Mouse (Mus musculus) stomach, postnatal 0 days (tissue): ENCODE measurements around the gene Tpp1. TPM values are rescaled to one million over a fixed set of nuclear protein-coding genes. Genes with fewer than 3 reads are reported as not detected.

ENCODE experiments used
- ATAC-seq: fragments of 200-750 bp; cut with Nextera tagmentation; 2 replicates; pipeline ENCODE4 v1.8.0; 2017; ENCODE audit not compliant: low FRiP score, low TSS enrichment
- DNase-seq: peaks from one replicate; pipeline ENCODE4 v3.0.0-alpha.2; 2016; ENCODE audit warnings: low spot score
- H3K27ac ChIP-seq: fragments of 300-500 bp; sonication (generic); replicated peaks from 2 replicates; pipeline ENCODE4 v1.5.1; 2014; ENCODE audit warnings: mild to moderate bottlenecking, control low read depth
- H3K27me3 ChIP-seq: fragments of 300-500 bp; sonication (generic); 2 replicates; pipeline ENCODE4 v1.6.1; 2014; ENCODE audit warnings: low read length; ENCODE audit not compliant: control insufficient read depth, insufficient read depth
- H3K36me3 ChIP-seq: fragments of 300-500 bp; sonication (generic); 2 replicates; pipeline ENCODE4 v1.6.1; 2014; ENCODE audit warnings: low read length, mixed read lengths; ENCODE audit not compliant: control insufficient read depth, insufficient read depth
- H3K4me1 ChIP-seq: fragments of 300-500 bp; sonication (generic); replicated peaks from 2 replicates; pipeline ENCODE4 v1.6.1; 2014; ENCODE audit warnings: antibody characterized with exemption; ENCODE audit not compliant: control insufficient read depth, insufficient read depth
- H3K4me2 ChIP-seq: fragments of 300-500 bp; sonication (generic); replicated peaks from 2 replicates; pipeline ENCODE4 v1.6.1; 2014; ENCODE audit warnings: low read depth, mild to moderate bottlenecking, control low read depth, moderate library complexity
- H3K4me3 ChIP-seq: fragments of 300-500 bp; sonication (generic); 2 replicates; pipeline ENCODE4 v1.5.1; 2014; ENCODE audit warnings: low read depth, low read length, control low read depth
- H3K9ac ChIP-seq: fragments of 300-500 bp; sonication (generic); 2 replicates; pipeline ENCODE4 v1.6.1; 2014; ENCODE audit warnings: mild to moderate bottlenecking, low read length, control low read depth, mixed read lengths
- H3K9me3 ChIP-seq: fragments of 300-500 bp; sonication (generic); 2 replicates; pipeline ENCODE4 v1.6.1; 2016; ENCODE audit warnings: low read length; ENCODE audit not compliant: control insufficient read depth
- CTCF ChIP-seq: IDR thresholded peaks from 2 replicates; pipeline ENCODE4 v1.5.1; 2016; ENCODE audit warnings: antibody characterized with exemption, low read depth, mild to moderate bottlenecking, moderate library complexity
- EP300 ChIP-seq: optimal IDR thresholded peaks from 2 replicates; pipeline ENCODE3; 2016; ENCODE audit warnings: antibody characterized with exemption
- WGBS: fragments of 180-500 bp; shearing (Covaris S2); extraction: QIAGEN DNeasy Blood & Tissue Kit; methylation state at CpG from one replicate; pipeline ENCODE4 v1.1.7; 2014; 5-methylcytosine and 5-hydroxymethylcytosine counted together
- polyA plus RNA-seq: library from polyadenylated mRNA; unstranded; fragments of >200 nt; fragmentation: Nextera tagmentation; extraction: Ambion mirVana; gene quantifications from 2 replicates; pipeline ENCODE4 v1.2.1, GENCODE M21; 2015

The Tpp1 gene
- polyA plus RNA-seq, 1 experiment from 2014 or later, result 46.1 TPM

DNA sequence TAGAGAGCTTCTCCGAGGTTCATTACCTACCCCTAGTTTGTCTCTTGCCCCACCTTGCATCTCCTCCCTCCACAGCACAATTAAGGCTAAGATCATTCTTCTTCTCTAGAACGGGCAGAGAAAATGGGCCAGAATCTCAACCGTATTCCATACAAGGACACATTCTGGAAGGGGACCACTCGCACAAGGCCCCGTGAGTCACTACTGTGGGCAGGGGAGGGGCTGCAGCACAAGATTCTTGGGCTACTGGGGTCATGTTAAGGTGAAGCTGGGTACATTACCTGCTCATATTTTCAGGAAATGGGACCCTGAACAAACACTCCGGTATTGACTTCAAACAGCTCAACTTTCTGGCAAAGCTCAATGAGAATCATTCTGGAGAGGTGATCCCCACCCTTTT lies 11.2 kb downstream of the Tpp1 start:
- ATAC-seq (no peak), DNase-seq (peak; percentile 13)
- Histone ChIP-seq H3K9ac (no peak overlapping the region), H3K36me3 (peaks cover 15% of the 10 kb centered on the region; the same call in 1 of the 2 replicates), H3K27me3 (no peaks in the 10 kb centered on the region), H3K4me2 (no peak overlapping the region), H3K27ac (0 out of 2 replicates have a peak overlapping the region, but pooled peaks have one; percentile 30), H3K9me3 (no peaks in the 10 kb centered on the region), H3K4me1 (no peaks in the 10 kb centered on the region), H3K4me3 (no peak overlapping the region)
- 62% methylated on average over 6 of the region's 6 CpGs for WGBS
- TF ChIP-seq CTCF, result no peak
- TF ChIP-seq EP300, result no peak

DNA sequence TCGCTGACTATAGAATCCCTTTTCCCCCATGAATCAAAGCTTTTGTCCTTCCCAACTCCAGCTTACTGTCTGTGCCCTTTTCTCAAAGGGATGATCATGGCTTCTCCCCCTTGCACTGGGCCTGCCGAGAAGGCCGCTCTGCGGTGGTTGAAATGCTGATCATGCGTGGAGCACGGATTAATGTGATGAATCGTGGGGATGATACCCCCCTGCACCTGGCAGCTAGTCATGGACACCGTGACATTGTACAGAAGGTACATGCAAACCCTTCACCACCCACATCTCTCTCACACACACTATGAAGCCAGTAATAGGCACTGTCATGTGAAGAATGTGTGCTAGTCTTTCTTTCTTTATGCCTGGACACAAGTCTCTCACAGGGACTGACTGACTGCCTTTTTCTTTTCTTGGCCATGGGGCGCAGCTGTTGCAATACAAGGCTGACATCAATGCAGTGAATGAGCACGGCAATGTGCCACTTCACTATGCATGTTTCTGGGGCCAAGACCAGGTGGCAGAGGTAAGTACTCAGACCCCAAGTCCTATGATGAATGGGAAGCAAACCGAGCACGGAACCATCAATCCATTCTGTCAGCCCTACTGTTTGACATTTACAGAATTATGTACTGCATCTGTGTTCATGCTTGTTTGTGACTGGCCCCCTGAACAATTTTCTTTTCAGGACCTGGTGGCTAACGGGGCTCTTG lies 11.8 kb downstream of the Tpp1 start:
- ATAC-seq (no peak), DNase-seq (no peak)
- Histone ChIP-seq H3K36me3 (peaks cover 15% of the 10 kb centered on the region; the same call in 1 of the 2 replicates), H3K9ac (no peak overlapping the region), H3K27ac (peak overlapping the region; percentile 67), H3K4me1 (no peaks in the 10 kb centered on the region), H3K4me3 (no peak overlapping the region), H3K27me3 (no peaks in the 10 kb centered on the region), H3K9me3 (no peaks in the 10 kb centered on the region), H3K4me2 (no peak overlapping the region)
- 82% methylated on average over 13 of the region's 13 CpGs for WGBS
- no peak for TF ChIP-seq EP300
- no peak for TF ChIP-seq CTCF

DNA sequence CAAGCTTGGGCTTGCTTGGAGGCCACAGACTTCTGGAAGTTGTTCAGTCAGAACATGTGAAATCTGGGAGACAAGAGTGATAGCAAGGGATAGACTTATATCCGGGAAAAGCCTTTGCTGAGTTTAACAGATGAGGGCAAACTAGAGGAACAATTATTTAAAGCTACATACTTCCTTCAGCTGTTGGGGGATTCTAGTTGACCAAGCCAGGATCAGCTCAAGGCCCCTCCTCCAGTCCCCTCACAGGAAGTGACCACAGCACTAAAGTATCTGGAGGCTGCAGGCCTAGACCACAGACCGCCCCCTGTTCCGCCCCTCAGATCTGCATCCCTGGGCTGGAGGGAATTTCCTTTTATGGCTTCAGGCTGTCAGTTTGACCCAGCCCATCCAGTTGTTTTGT lies 13.1 kb downstream of the Tpp1 start:
- Histone ChIP-seq H3K9ac (peak overlapping the region; percentile 96), H3K27me3 (no peaks in the 10 kb centered on the region), H3K9me3 (no peaks in the 10 kb centered on the region), H3K4me1 (no peaks in the 10 kb centered on the region), H3K4me2 (peak overlapping the region; percentile 84), H3K27ac (peak overlapping the region; percentile 95), H3K36me3 (peaks cover 15% of the 10 kb centered on the region; the same call in 1 of the 2 replicates), H3K4me3 (peak overlapping the region; percentile 94)
- TF ChIP-seq CTCF (peak; percentile 22; the same call in 1 of the 2 replicates), EP300 (peak; percentile 26)
- WGBS, result 12% methylated on average over 3 of the region's 3 CpGs
- DNase-seq (peak; percentile 61), ATAC-seq (peak; percentile 63; the same call in 1 of the 2 replicates)

DNA sequence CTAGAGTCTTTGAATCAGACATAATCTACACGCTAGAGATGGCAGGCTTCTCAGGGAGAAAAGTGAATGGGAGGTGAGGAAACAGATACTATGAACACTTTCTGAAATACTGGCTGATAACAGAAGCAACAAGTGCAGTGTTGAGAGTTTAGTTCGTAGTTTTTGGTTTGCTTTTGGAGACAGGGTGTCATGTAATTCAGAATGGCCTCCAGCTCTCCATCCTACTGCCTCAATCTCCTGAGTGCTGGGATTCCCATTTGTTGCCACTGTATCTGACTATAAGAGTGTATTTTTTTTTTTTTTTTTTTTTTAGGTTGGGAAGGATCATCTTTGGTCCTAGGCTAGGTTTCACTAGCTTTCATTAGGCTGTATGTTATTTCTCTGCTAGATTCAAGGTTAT lies 13.7 kb downstream of the Tpp1 start:
- no peaks in the 10 kb centered on the region for H3K4me1 ChIP-seq
- peak overlapping the region; percentile 96 for H3K9ac ChIP-seq
- WGBS, result 58% methylated on average over 2 of the region's 2 CpGs
- peak overlapping the region; percentile 95 for H3K27ac ChIP-seq
- no peak for TF ChIP-seq EP300
- TF ChIP-seq CTCF, result no peak
- H3K36me3 ChIP-seq, result peaks cover 21% of the 10 kb centered on the region
- H3K4me2 ChIP-seq, result peak overlapping the region; percentile 84
- no peak for ATAC-seq
- DNase-seq, result peak; percentile 7
- no peaks in the 10 kb centered on the region for H3K9me3 ChIP-seq
- peak overlapping the region; percentile 94 for H3K4me3 ChIP-seq
- H3K27me3 ChIP-seq, result no peaks in the 10 kb centered on the region

DNA sequence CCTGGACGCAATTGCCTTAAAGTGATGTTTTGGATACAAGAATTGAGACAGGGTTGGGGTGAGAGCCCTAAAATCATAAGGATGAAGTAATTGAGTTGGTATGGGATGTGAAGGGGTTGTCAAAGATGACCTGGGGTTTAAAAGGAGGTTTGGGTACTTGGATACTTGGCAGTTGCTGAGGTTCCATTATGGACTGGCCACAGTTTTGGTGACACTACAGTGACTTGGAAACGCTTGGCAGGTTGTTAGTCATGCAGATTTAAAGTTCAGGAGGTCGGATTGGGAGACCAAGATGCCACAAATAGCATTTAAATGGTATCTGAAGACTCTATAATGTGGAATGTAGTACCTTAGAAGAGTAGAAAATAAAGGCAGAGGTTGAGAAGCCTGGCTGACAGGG lies 14.4 kb downstream of the Tpp1 start:
- WGBS, result 17% methylated on average over 3 of the region's 3 CpGs
- Histone ChIP-seq H3K27me3 (no peaks in the 10 kb centered on the region), H3K27ac (peak overlapping the region; percentile 95), H3K4me2 (peak overlapping the region; percentile 84), H3K9me3 (no peaks in the 10 kb centered on the region), H3K9ac (peak overlapping the region; percentile 96), H3K4me3 (peak overlapping the region; percentile 94), H3K4me1 (no peaks in the 10 kb centered on the region), H3K36me3 (peaks cover 23% of the 10 kb centered on the region)
- no peak for DNase-seq
- no peak for ATAC-seq
- TF ChIP-seq CTCF (no peak), EP300 (no peak)

DNA sequence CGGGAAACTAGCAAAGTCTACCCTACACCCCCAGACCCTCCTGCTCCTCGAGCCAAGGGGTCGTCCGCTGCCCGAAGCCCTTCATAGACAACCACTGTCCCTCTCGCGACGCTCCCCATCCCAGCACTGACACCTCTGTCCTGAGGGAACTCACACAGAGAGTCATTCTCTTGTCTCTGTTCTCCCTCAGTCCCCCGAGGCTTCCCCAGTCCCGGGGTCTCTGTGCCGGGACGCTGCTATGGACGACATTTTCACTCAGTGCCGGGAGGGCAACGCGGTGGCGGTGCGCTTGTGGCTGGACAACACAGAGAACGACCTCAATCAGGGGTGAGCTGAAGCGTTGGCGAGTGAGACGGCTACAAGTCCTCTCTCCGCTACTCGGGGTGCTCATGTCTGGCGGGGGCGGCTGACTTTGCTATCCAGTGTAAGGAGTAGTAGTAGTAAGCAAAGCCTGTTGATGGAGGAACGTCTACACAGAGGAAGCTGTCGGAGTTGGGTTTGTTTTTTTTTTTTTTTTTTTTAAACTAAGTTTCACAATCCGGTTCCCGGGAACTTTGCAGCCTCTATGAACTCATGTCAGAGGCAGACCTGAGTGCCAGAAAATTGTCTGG lies 15.0 kb downstream of the Tpp1 start, which contains the start of gene Rrp8:
Gene Rrp8, minus strand, starts transcription at position 475 of the 611 bp plus-strand sequence.
- WGBS, result under 1% methylated on average over 30 of the region's 30 CpGs
- Histone ChIP-seq H3K4me1 (no peaks in the 10 kb centered on the region), H3K36me3 (peaks cover 21% of the 10 kb centered on the region), H3K27ac (peak within 1 kb of the TSS; percentile 95), H3K4me2 (peak within 1 kb of the TSS; percentile 84), H3K9me3 (no peaks in the 10 kb centered on the region), H3K27me3 (no peaks in the 10 kb centered on the region), H3K4me3 (peak within 1 kb of the TSS; percentile 94), H3K9ac (peak within 1 kb of the TSS; percentile 96)
- TF ChIP-seq CTCF, result no peak
- TF ChIP-seq EP300, result no peak
- no peak for ATAC-seq
- DNase-seq, result peak; percentile 47
